Mouse (Mus musculus) CD4-positive, CD25-positive, alpha-beta regulatory T cell, adult 2 months (primary cell): ENCODE measurements at regions not wholly inside any gene's neighbourhood (a gene's known extent, or its start where the extent isn't known, plus 50 kb on each side); places are given as distances from the start of the nearest gene placed in this dataset.
"Not testable (repeated sequence)": the region's sequence is repeated elsewhere in the genome, so short reads cannot be mapped to it uniquely, and the experiment has no call there.

Source experiments
- DNase-seq: peaks from one replicate; pipeline ENCODE4 v3.0.0-alpha.2; 2012; ENCODE audit warnings: low read depth, low spot score

DNA sequence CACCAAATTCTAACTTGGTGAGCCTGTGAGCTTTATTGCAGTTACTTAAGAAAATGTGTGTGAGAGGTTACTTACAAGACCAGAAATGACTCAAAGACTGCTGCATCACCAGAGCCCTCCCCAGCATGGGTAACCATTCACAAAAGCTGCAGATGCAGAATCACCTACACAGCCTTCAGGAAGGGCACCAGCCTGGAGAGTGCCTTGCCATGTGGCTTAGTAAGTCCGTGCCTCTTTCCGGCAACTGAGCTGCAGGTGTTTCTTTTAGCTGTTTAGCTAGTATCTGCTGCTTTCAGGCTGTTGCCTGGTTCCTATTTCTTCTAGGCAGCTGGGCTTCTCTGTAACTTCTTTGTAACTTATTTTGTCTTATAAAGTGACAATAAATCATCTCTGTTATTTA, 213.2 kb upstream of the Stxbp6 start:
- DNase-seq: no peak

DNA sequence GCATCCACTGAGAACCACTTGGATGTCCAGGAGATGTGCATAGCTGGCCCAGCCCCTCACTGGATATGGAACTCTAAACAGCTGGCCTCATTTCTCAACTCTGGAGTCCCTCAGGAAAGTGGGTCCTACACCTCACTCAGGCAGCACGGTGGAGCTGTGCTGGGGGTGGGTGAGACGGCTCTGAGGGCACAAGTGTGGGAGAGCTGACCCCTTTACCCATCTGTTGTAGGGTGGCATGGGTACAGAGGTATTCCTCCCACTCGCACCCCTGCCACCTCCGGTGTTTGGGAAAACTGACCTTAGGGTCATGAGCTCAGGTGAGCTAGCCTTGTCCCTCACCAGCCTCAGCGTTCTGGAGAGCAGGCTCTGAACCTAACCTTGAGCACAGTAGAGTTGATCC, 181.8 kb upstream of the Stxbp6 start:
- no peak for DNase-seq

DNA sequence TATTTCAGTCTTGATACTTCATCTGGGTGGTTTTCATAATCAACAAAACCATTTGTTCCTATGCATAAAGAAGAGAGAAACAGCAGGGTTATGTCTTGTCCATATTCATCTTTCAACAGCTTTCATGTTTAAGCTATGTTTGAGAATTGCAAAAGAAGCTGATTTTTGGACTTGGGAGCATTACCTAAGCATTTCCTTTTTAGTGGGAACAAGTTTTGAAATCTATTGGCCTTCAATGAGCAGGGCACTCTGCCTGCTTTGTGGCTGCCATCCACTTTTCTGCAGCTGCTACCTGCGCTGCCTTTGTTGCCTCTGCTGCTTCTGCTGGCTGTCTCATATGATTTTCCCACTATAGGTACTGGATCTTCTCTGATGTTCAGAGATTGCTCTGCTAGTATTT, 136.6 kb upstream of the Stxbp6 start:
- no peak for DNase-seq

DNA sequence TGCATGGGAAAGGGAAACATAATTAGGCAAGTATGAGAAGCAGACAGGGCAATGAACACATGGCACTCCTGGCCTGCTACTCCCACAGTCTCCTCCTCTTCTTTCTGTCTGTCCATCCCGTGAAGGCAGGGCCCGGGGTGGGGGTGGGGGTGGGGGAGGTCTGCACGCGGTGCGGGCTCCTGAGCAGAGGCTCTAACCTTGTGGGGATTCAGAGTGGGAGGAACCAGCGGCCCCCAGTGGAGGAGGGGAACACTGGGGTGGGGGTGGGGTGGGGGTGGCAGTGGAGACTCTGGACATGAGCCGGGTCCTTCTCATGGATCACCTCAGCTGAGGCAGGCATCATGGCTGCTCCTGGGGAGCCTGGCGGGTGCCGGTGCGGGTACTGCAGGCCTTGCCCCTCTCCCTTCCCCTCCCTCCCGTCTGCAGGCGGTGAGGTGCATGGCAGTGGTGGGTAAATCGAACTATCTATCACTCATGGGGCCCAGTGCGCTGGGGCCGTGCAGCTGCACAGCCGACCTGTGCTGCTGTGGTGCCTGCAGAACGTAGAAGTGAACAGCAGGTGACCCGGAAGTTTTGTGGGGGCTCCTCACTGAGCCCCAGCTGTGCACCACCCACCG, 120.9 kb upstream of the Stxbp6 start:
- no peak for DNase-seq

DNA sequence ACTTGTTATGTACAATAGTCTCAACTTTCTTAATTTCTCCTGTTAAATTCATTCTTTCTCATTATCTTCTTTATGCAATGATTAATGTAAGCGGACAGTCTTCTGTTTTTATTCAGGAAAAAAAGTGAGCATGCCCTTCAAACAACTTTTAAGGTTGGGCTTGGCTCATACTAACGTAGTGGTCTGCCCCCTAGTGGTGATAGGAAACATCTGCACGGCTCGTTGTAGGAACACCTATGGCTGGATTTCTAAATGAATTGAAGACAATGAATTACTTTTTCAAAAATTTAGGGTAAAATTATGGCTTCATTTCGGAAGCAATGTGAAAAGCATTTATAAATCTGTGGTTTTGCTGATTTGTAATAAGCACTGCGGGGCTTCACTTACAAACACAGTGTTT, 112.6 kb upstream of the Stxbp6 start:
- DNase-seq: peak; percentile 8

DNA sequence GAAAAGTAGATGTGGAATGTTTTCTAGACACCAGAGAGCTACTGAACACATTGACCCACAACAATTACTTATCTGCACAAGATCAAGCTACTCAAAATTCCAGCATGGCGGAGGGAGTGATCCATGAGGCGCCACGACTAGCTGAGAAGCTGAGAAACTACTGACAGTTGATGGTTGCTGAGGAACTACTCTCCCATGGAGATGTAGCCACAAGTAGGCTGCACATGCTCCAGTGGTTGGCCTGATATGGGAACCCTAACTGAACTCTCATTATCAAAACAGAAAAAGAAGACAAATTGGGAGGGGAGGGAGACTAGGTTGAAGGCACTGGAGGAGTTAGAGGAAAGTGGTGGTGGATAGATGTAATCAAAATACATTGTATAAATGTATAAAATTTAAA, 110.0 kb upstream of the Stxbp6 start:
- no peak for DNase-seq

DNA sequence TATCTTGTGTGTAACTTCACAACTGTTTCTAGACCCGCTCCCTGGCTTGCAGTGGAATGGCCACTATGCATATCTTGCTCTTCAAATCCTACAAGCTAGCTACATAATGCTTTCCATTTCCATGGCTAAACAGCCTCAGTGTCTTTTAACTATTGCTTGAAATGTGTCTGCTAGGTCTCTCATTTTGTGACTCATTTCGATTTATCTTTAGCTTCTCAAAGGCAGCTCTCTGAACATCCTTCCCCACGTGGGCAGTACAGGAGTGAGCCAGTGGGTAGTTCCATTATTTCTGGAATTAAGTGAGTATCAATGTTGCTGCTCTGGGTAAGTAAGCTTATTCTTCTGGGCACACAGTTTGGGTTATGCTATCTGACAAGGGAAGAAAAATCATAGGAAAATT, 102.9 kb upstream of the Stxbp6 start:
- DNase-seq: no peak

DNA sequence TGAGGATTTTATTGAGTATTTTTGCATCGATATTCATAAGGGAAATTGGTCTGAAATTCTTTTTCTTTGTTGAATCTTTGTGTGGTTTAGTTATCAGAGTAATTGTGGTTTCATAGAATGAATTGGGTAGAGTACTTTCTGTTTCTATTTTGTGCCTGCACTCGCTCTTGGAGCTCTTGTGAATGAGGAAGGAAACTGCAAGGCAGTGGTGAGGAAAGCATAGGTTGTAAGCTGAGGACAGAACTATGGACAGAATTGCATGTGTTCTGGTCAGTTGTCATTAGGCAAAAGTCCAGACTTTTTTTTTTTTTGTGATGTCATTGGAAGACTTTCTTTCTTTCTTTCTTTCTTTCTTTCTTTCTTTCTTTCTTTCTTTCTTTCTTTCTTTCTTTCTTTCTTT, 100.8 kb upstream of the Stxbp6 start:
- DNase-seq: not testable (repeated sequence)

DNA sequence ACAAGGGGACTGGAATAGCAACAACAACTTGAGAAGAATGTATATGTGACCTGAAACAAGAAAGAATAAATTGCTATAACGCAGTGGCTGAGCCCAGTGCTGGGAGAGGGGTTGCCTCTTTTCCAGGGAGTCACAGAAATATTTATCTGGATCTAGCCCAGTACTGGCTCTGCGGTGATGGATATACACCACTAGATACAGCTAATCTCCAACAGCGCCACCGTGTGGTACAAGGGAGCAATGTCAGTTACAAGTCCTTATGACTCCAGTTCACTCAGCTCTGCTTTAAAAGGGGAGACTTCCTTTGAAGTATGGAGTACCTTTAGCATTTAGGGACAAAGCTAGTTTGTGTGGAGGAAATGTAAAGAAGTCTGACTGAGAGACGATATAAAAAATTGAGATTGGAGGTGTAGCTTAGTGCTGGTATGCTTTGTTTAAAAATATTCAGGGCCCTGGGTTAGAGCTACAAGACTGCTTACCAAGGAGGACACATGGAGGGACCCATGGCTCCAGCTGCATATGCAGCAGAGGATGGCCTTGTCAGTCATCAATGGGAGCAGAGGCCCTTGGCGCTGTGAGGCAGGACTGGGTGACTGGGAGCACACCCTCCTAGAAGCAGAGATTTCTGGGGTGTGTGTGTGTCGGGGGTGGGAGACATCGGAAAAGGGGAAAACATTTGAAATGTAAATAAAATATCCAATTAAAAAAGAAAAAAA, 97.6 kb upstream of the Stxbp6 start:
- peak; percentile 15 for DNase-seq

DNA sequence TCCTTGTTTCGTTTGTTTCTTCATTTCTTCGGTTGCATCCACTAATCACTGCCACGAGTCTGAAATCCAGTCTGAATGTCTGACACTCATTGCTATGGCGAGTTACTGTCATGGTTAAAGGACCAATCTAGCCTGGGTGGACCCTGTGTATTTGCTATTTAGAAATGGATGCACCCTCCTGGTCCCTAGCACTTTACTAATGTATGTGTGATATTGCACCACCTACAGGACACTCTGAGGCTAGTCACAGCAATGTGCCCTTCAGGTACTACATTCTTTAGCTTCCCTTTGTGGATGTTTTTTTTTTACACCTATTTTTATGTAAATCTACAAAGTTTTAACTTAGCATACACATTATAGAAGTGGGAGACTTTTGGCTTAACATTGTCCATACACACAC, 87.5 kb upstream of the Stxbp6 start:
- no peak for DNase-seq

DNA sequence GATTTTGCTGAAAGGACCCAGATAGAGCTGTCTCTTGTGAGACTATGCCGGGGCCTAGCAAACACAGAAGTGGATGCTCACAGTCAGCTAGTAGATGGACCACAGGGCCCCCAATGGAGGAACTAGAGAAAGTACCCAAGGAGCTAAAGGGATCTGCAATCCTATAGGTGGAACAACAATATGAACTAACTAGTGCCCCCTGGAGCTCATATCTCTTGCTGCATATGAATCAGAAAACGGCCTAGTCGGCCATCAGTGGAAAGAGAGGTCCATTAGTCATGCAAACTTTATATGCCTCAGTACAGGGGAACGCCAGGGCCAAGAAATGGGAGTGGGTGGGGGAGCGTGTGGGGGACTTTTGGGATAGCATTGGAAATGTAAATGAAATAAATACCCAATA, 87.1 kb upstream of the Stxbp6 start:
- DNase-seq: not testable (repeated sequence)

DNA sequence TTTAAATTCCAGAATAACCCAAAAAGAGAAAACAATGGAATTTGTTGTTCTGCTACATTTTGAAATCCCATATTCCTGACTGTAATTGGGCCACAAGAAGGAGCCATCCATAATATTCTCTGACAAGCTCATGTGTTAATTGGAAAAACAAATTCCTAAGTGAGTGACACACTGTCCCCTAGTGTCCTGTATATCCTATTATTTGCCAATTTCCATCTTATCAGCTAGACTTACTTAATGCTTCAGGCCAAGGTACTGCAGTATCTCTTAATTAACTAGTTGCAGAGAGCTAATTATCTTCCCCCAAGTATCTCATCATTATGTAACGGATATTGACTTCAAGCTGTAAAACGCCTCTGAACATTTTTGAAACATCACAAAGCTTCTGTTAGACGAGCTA, 84.5 kb upstream of the Stxbp6 start:
- DNase-seq: no peak

DNA sequence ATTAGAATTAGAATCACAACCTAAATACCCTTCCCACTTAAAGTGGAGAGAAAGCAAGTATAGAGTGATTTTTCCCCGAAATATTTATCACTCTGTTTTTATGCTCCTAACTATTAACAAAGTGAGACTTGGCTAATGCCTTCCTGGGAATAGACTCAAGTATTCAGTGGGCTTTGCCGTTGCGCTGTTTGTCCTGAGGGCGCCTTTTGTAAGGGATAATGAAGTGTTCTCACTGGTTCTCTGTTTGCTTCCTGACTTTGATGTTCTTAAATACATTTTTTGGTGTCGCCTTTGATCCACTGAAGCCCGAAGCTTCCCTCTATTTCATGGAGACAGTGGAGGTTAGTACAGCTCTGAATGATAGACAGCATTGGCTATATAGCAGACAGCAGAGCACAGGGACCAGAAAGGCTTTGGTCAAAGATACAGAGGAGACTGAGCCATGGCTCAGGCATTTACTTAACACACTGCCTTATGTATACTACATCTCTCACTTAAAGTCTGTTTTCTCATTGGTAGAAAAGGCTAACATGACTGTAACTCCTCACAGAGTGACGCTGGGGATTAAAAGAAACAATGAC, 63.0 kb upstream of the Stxbp6 start:
- DNase-seq: no peak

DNA sequence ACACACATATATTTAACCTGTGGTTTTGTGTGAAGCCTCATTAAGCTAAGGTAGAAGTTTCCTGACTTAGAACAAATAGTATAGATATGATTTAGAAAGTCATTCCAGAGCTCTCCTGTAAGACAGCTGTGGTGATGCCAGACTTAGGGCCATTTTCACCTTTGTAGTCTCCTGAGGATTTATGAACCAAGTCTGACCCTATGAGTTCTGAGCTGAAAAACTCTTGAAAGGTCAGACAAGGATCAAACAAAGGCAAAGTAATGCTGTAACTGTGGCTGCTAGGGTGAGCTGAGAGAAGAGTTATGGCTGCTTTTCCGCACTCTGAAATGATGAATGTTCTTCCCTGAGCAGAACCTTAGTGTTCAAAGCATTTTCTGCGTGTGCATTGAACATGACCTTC, 58.9 kb upstream of the Stxbp6 start:
- DNase-seq: no peak

DNA sequence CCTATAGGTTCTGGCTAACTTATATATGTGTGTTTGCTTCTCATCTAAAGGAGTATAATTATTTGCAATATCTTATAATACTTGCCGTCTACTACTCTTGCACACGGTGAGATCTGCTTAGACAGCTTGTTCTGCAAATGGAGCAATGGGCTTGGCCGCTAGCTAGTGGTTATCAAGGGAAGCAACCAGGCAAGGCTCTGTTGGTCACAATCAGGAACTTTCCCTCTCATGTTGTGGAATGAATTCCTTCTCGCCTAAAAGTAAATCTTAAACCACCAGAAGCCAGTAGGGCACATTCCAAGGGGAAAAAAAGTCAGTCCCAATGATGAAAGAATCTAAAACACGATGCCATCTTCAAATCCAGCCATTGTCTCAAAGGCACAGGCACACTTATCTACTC, 56.6 kb upstream of the Stxbp6 start:
- no peak for DNase-seq

DNA sequence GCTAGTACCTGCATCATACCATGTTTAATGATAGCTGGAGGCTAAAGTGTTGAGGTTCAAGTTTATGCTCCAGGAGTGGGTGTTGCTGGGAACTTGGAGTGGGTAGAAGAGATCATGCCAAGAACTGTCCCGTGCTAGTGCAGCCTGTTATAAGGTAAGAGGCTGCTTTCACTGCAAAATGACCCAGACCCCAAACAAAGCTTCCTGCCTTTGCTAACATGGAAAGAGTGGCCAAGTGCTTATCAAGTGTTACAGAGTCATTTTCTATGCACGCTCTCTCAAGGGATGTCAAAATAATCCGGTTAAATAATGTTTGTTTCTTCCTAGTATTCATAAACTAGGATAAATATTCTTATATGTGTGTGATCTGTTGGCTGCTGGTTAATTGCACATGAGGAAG, 51.4 kb upstream of the Stxbp6 start:
- no peak for DNase-seq
